Mouse (Mus musculus): ENCODE data around the gene Akt2. TPM values are rescaled to one million over a fixed set of nuclear protein-coding genes. Genes with fewer than 3 reads are reported as not detected.
A peak's percentile ranks its signal among the peaks of the same experiment; 100 is the strongest.

The Akt2 gene
- 100 to 1,000 TPM; 169 to 227 (median 202) TPM for total RNA-seq (2022)

DNA sequence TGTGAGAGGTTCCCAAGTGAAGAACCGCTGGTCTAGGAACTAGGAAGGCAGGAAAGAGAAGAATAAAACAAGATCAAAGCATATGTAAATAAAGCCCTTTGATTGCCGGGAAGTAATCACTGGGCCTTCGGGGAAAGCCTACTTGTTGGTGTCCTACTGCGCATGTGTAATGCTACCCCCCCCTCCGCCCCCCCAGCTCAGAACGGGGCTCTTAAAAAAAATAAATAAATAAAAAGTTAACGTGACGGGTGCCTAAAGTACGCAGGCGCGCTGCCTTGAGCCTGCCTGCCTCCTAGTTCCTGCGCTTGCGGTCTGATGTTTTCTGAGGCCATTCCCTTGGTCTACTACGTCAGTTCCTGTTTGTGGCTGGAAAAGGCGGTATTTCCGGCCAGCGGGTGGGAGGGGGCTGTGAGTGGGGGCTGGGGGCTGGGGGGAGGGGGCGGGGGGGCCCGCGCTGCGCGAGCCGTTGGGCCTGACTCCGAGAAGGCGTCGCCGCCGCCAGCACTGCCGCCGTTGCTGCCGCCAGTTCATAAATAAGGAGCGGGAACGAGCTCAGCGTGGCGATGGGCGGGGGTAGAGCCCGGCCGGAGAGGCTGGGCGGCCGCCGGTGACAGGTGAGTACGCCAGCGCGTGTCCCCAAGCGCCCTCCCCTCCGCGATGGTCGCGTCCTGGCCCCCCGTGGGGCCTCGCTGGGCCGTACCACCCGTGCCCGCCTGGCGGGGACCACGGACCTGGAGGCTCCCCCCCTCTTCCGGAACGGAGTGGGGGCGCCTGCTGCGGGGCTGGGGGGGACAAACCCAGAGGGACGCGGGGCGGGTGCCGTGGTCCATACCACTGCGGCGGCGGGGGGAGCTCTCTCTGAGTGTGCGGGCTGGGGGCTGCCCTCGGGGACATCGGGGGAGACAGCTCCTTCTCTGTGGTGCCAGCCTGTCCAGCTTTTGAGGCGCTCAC, at the start of gene Akt2:
Akt2 (plus strand) TSS at position 287 of the 951 bp plus-strand sequence.
- peak; percentile 94 for DNase-seq (ENCODE audit: low spot score)

DNA sequence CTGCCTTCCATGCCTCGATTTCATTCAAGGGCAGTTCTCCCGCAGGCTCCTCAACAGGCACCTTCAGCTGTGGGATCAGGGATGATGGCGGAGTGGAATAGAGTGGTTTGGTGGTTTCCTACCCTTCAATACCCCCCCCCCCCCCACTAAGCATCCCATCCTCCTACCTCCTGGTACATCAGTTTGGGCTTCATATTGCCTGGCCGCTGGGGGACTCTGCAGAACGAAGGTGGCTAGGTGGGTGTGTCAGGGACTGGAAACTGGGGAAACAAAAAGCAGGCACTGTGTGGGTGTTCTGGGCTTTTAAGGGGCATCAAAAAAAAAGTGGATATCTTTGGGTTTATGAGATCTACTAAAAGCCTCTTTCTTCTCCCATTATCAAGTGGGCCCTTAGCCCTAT, 49.4 kb upstream of the Akt2 start:
- DNase-seq (ENCODE audit: low spot score): no peak

DNA sequence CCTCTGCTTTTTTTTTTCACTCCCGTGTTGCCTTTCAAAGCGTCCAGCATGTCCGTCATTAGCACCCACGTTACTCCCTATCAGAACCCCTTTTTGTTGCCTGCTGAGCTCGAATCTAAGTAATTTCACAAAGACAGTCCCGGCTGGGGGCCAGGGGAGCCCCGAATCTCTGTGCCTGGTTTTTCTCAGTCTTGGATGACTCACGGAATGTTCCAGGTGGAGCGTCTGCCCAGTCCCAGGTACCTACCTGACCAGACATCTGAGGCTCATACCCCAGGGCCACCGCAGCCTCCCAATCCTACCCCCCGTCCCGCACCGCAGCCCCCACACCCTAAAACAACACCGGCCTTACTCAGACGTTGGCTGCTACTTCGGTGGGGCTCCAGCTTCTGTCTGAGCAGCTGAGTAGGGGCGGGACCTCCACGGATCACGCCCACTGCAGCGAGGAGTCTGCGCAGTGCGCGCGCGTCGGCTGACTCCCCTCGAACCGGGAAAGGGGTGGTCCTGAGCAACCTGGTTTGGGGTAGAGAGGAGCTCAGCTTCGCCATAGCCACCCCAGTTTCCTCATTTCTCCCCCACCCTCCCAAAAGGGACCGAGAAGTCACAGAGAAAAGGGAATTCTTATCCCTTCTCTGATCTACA, 48.8 kb upstream of the Akt2 start:
- DNase-seq (ENCODE audit: low spot score): peak; percentile 76

DNA sequence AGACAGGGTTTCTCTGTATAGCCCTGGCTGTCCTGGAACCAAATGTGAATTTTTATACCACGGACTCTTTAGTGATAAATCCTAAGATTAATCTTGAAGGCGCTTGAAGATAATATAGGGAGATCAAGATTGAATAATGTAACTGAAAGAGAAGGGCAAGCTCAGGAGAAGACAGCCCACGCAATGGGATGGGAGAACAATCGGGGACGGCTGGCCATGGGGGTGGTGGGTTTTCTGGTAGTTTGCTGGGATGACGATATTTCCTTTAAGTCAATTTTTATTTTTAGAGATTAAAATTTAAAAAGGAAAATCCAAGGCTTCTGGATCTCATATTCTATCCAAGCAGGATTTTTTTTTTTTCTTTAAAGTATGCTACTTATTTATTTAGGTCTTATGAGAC, 48.3 kb upstream of the Akt2 start:
- no peak for DNase-seq (ENCODE audit: low spot score)

DNA sequence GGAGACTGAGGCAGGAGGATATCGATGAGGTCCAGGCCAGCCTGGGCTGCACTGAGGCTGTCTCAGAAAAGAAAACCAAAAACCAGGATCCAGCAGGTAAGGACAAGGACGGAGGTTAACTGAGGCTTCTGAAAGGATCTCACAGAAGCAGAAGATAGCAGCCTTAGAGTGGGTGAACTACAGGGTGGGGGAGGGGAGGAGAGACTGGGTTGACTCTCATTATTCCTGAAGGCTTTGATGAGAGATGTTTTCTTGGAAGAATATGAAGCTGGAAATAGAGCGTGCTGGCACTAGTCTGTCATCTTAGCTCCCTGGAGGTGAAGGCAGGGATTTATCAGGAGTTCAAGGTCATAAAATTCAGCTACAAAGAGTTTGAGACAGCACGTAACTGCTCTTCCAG, 47.5 kb upstream of the Akt2 start:
- DNase-seq (ENCODE audit: low spot score): no peak

DNA sequence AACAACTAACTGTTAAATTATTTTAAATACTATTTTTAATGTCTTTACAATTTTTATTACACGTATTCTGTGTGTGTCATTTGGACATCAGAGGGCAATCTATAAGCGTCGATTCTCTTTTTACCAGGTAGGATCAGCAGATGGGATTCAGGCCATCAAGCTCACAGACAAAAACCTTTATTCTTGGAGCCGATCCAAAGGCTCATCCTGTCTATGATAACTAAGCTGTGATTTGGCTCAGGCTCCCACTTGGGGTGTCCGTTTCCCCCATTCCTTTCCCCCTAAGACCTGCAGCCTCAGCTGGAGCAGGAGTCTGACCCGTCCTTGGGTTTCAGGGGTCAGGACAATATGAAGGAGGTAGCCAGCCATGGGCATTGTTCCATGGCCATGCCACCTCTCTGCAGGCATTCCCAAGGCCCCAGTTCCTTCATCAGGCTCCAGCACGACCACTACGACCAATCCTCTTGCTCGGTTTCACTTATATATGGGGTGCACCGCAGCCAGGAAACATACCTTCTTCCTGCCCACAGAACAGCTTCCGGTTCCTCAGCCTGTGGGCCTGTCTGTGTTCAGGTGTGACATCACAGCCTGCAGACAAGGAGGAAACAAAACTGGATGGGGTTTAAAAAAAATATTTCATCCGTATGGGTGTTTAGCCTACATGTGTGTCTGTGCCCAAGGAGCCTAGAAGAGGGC, 46.5 kb upstream of the Akt2 start:
- no peak for DNase-seq (ENCODE audit: low spot score)

DNA sequence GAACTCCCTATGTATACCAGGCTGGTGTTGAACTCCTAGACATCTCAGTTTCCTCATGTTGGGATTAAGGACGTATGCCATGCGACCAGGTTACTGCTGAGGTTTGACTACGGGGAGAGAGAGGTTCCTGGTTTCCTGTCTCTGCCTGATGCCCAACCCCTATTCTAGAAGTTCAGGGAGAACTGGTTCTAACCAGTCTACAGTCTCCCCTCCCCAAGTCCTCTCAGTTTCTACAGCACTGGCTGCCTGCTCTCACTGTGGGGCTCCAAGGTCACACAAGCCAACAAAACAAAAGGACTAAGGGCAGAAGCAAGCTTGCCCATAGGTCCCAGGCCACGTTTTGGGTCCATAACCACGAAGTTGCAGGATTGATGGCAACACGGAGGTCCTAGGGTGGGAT, 41.8 kb upstream of the Akt2 start:
- no peak for DNase-seq (ENCODE audit: low spot score)

DNA sequence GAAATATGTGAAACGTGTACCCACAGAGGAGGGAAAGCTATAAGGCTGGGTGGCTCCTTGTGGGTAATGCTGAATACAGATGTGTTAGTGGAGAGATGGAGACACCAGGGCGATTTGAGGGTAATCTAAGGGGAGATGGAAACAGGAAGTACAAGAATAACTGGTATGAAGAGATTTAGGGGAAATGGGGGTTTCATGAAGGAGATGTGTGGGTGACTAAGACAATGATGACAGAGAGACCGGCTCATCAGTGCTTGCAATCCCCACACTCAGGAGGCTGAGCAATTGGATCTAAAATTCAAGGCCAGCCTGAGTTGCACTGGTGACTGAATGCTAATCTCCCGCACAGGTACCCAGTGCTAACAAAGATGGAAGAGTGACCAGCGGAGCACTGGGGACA, 39.3 kb upstream of the Akt2 start:
- no peak for DNase-seq (ENCODE audit: low spot score)

DNA sequence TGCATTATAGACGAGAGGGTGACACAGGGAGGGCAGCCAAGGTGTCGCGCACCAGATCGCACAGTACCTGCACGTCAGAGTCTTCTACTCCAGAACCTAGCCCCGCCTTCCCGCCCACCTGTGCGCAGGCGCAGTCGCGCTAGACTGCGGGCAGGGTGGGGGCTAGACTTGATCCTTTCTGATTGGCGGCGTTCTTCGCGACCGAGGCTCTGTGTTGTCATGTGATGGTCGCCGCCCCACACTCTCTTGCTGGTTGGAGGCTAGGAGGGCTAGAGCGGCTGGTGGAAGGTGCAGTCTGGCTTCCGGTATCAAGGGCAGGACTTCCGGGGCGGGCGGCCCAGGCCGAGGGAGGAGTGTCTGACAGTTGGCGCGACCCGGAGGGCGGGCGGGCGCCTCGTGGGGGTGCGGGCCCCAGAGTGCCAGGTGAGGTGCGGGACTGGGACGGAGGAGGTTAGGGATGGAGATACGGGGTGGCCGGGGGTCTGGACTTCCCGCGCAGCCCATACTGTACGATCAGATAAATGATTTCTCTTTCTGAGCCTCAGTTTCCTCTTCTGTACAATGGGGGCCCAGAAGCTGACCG, 38.3 kb upstream of the Akt2 start, which contains the start of the genes Pld3 and 2310022A10Rik:
Pld3 (minus strand) TSS at position 288 of the 583 bp plus-strand sequence.
2310022A10Rik (plus strand) TSS at position 303 of the 583 bp plus-strand sequence.
- peak; percentile 95 for DNase-seq (ENCODE audit: low spot score)

DNA sequence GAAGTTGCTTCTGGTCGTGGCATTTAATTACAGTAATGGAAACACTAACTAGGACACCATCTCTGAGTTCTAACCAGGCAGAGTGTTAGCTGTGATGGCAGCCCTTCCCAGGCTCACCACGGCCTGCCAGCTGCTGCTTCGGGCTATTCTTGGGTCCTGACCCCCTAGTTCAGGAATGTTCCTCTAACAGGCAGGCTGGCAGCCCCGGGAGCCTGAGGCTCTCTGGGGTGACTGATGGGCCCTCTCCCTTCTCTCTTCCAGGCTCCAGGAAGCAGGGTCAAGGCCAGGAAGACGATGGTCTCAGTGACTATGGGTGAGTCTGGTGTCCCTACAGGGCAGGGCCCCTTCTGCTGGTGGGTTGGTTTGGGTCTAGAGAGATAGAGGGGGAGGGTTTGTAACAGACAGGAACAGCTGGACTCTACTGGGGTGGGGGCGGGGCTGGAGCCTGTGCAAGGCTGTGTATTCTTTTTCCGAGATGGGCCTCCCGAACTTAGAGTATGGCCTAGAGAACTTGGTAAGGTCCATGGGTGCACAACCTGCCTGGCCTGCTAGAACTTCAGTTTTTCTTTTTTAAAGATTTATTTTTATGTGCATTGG, 31.0 kb upstream of the Akt2 start:
- DNase-seq (ENCODE audit: low spot score): peak; percentile 58

DNA sequence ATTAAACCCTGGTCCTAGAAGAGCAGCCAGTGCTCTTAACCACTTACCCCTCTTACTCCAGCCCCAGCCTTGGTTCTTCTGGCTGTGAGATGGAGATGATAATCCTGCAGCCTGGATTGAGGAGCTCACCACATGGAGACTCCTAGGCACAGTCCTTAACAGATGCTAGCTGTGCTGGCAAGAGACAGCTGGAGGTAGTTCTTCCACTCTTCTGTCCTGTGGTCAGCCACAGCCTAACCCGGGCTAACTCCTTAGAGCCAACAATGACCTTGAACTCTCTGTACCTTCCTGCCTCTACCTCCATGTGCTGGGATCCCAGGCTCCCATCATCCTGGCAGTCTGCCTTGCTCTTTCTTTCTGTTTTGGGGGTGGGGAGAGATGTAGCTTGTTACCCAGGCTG, 30.4 kb upstream of the Akt2 start:
- DNase-seq (ENCODE audit: low spot score): no peak

DNA sequence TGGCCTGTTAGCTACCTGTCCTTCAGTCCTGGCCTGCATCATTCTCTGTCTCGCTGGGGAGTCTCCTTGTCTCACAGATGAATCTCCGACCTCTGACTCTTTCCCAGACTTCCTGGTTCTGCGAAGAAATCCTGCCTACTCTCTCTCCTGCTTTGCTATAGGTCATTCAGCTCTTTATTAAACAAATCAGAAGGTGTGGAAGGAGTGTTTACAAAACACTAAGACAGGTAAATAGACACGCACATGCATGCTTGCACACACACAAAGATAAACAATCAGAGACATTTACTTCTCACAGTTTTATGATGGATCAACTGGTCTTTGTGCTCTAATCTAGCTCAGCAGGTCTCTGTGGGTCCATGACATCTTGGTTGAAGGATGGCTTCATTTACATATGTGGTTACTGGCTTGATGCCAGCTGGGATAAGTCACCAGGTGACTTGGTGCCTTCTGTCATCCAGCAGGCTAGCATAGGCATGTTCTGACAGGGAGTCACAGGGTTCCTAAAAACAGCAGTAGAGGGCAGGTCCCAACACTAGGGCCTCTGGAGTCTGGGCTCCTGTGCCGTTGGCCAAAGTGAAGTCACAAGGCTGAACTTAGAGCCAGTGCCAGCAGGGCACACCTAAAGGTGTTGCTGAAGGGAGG, 21.6 kb upstream of the Akt2 start:
- peak; percentile 41 for DNase-seq (ENCODE audit: low spot score)

DNA sequence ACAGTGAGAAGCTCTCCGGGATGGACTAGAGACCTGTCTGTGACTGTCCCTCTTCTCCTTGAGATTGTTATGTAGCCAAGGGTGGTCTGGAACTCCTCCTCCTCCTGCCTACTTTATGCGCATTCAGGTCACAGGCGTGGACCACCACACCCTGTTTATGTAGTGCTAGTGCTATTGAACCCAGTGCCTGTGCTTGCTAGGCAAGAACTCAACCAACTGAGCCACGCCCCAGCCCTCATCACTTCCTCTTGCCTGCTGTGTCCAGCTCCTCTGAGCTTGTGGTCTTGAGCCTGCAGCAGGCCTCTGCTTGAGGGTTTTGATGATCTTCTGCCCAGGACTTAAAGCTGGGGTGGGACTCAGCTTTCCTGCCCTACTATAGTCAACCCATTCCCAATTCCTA, 19.2 kb upstream of the Akt2 start:
- no peak for DNase-seq (ENCODE audit: low spot score)

DNA sequence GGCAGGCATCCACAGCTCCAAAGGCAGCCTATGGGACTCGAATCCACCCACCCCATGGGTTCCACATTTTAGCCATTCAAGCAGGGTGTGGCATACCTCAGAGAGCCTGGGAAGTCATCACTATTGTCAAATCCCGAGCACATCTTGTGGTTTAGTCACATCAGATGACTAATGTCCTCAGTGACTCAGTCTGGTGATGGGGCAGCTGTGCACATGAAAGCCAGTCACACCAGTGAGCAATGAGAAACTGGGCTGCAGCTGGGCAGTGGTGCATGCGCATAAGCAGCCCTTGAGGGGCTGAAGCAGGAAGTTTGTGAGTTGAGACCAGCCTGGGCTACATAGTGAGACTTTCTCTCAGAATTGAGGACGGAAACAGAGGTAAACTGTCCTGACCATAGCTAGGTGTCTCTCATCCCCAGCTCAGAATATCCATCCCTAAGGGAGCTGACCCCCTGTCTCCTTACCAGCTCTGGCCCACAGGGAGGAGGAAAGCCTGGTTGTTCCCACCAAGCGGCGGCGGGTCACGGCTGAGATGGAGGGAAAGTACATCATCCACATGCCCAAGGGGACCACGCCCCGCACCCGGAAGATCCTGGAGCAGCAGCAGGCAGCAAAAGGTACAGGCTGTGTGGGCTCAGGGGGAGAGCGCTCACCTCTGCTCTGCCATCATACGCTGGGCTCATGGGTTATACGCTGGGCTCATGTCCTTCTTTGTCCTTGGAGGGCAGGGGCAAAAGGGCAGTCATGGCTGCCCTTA, 17.1 kb upstream of the Akt2 start:
- DNase-seq (ENCODE audit: low spot score): no peak

DNA sequence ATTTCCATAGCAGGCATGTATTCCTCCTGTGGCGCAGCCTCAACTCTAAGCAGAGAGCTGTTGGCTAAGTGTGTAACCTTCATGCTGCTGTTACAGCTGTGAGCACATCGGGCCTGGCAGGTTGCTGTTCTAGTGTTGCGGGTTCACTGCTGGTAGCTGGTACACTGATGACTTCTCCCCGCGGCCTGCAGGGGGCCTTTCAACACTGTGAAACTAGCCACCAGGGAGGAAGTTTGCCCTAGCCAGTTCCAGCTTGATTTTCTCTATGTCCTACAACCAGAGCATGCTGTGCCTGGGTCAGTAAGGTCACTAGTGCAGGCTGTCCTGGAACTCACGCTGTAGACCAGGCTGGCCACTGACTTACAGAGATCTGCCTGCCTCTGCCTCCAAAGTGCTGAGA, 14.4 kb upstream of the Akt2 start:
- no peak for DNase-seq (ENCODE audit: low spot score)

DNA sequence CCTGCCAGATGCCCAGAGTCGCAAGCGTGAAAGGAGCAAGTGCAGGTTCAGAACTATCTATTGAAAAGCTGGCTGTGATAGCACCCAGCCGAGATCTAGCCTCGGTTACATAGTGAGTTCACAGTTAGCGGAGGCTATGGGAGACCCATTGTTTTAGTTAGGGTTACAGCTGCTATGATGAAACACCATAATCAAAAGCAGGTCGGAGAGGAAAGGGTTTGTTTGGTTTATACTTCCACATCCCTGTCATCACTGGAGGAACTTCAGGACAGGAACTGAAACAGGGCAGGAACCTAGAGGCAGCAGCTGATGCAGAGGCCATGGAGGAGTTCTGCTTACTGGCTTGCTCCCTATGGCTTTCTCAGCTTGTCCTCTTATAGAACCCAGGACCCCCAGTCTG, 13.8 kb upstream of the Akt2 start:
- DNase-seq (ENCODE audit: low spot score): no peak

DNA sequence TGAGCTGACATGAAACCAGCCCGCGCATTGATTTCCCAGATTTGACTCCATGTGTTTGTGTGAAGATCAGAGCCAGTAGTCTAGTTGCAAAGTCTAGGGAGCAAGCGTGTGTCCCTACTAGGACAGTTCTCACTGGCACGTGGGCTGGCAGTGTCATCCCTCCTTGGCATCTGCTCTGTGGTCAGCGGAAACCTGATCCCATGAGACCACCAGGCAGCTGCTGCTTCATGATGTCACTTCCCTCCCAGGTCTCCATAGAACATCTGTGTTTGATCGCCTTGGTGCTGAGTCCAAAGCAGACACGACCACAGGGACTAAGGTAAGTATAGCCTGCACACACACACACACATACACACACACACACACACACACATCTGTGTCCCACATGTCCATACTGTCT, 12.9 kb upstream of the Akt2 start:
- no peak for DNase-seq (ENCODE audit: low spot score)

DNA sequence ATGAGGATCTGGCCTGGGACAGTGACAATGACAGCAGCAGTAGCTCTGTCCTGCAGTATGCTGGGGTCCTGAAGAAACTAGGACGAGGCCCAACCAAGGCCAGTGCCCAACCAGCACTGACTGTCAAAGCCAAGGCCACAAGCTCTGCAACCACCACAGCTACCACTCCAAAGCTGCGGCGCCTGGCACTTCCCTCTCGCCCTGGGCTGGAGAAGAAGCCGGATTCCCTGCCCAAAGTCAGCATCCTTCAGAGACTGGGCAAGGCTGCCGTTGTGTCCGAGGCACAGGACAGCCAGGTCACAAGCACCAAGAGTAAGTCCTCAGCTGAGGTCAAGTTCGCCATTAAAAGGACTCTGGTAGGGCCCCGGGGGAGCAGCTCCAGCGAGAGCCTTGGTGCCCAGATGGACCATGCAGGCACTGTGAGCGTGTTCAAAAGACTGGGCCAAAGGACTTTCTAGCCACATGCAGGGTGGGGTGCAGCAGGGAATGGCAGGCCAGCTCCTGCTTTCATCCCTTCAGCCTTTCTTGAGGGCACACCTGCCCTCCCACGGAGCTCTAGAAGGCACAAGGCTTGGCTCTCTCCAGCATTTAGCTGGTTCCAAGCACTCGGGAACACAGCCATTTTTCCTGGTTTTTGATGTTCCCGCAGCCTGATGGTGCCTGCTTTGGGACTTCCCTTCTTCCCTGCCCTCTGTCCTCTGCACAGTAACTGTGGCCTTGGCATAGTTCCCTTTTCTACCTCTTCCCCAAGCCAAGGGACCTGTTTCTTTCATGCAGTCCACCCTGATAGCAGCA, 10.8 kb upstream of the Akt2 start:
- DNase-seq (ENCODE audit: low spot score): no peak

DNA sequence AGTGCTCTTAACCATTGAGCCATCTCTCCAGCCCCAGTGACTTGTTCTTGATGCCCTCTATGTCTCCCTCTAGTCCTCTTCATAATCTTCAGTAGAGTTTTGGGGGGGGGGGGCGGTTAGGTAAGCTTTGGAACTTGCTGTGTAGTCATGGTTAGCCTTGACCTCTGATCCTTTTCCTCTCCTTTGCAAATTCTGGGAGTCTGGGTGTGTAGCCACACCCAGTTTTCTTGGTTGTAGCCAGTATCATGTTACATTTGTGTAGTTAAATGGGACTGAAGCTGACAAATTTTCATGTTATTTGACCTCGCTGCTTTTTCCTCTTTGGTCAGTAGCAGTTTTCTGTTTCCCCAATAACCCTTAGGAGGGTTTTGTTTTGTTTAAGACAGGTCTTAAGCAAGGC, 4.5 kb upstream of the Akt2 start:
- DNase-seq (ENCODE audit: low spot score): no peak
